Comparison of ENCODE assay signal across 13 mouse cellular contexts in the genomic region with DNA sequence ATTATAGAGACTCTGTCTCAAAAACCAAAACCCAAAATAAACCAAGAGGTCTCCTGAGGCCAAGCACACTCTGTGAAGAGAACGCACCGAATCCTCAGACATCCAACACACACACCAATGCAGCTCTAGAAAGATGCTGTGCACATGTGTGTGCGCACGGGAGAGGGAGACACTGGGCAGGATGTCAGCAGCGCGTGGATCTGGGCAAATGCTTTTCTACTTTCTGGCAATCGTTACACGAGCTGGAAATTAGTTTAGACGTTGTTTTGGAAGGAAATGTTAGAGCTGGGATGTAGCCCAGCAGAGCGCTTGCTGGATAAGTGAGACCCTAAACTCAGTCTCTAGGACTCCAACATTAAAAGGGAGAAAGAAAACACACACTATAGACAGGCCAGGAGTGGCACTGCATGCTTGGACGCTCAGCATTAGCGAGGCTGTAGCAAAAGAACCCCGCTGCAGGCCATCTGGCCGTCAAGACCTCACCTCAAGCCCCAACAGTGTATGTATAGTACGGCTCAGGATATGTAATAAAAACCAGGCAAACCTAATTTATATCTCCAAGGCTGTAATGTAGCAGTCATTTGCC. TPM values are rescaled to one million over a fixed set of nuclear protein-coding genes. Genes with fewer than 3 reads are reported as not detected.
A peak's percentile ranks its signal among the peaks of the same experiment; 100 is the strongest.
DNase-seq lines count a peak whose midpoint lies in the region; ATAC-seq and TF ChIP-seq lines count a peak whose summit lies in the region.
"Had no signal": no experiment of that assay in that cellular context is flagged by ENCODE, and none has a peak within 500 bp of the region (broad histone marks: within the 10 kb centered on the region; RNA-seq: fewer than 3 reads in every experiment).

No protein-coding gene starts in this region.

- no peak overlapping the region for H3K4me3 ChIP-seq in embryonic facial prominence, embryonic 13.5 days
- no peak overlapping the region for H3K4me3 ChIP-seq in embryonic facial prominence, embryonic 10.5 days
- no peak overlapping the region for H3K4me3 ChIP-seq in neural tube, embryonic 15.5 days (replicated peaks)
- H3K4me3 ChIP-seq in thymus, adult 2 months (ENCODE audit: control insufficient read depth, insufficient read depth, low read length) = no peak overlapping the region
- H3K4me3 ChIP-seq: stomach, embryonic 15.5 days had no signal

- no peak overlapping the region for H3K4me2 ChIP-seq in embryonic facial prominence, embryonic 13.5 days
- H3K4me2 ChIP-seq in neural tube, embryonic 15.5 days = no peak overlapping the region
- H3K4me2 ChIP-seq: heart, embryonic 11.5 days; lung, embryonic 14.5 days; stomach, embryonic 15.5 days had no signal

- 0 out of 2 replicates have a peak overlapping the region, but pooled peaks have one; percentile 8 for H3K27ac ChIP-seq in embryonic facial prominence, embryonic 13.5 days
- no peak overlapping the region for H3K27ac ChIP-seq in embryonic facial prominence, embryonic 10.5 days (replicated peaks)
- peak overlapping the region; percentile 51; the same call in 1 of the 2 replicates for H3K27ac ChIP-seq in neural tube, embryonic 15.5 days (replicated peaks)
- H3K27ac ChIP-seq in thymus, adult 2 months (ENCODE audit: control insufficient read depth, insufficient read depth, low read length) = no peak overlapping the region
- H3K27ac ChIP-seq: stomach, embryonic 15.5 days had no signal

- ATAC-seq in embryonic facial prominence, embryonic 13.5 days (ENCODE audit: insufficient number of reproducible peaks, insufficient read depth, low FRiP score, low TSS enrichment, low read depth) = no peak
- ATAC-seq in neural tube, embryonic 15.5 days (ENCODE audit: low FRiP score) = peak; percentile 53; the same call in 1 of the 2 replicates

- intact Hi-C loops in heart, postnatal 10 days (cut with DNase I) = no loop called here
- intact Hi-C loops in heart, postnatal 36 days (cut with DNase I) = no loop called here

- 54% methylated on average over 15 of the region's 15 CpGs for WGBS in embryonic facial prominence, embryonic 13.5 days
- 87% methylated on average over 15 of the region's 15 CpGs for WGBS in embryonic facial prominence, embryonic 10.5 days
- WGBS in neural tube, embryonic 15.5 days = 71% methylated on average over 15 of the region's 15 CpGs
- WGBS in thymus, adult 2 months = 91% methylated on average over 15 of the region's 15 CpGs

- H3K9me3 ChIP-seq in embryonic facial prominence, embryonic 13.5 days = no peaks in the 10 kb centered on the region
- no peaks in the 10 kb centered on the region for H3K9me3 ChIP-seq in embryonic facial prominence, embryonic 10.5 days
- no peaks in the 10 kb centered on the region for H3K9me3 ChIP-seq in neural tube, embryonic 15.5 days (replicated peaks)
- H3K9me3 ChIP-seq: G1E; stomach, embryonic 15.5 days had no signal

- no peak for TF ChIP-seq CTCF in thymus, adult 2 months (IDR thresholded peaks at IDR 0.05; ENCODE audit: borderline replicate concordance, control insufficient read depth, extremely low read depth, insufficient read depth, low read length, poor library complexity)

- no peak for DNase-seq in embryonic facial prominence, embryonic 10.5 days (ENCODE audit: low spot score)
- peak; percentile 23 to 31 for DNase-seq in heart, postnatal 10 days
- no peak for DNase-seq in heart, postnatal 36 days
- no peak for DNase-seq in neural tube, embryonic 10.5 days (ENCODE audit: extremely low spot score, low spot score)
- DNase-seq in skeletal muscle tissue, adult 2 months (ENCODE audit: low read depth, low spot score) = peak; percentile 19
- DNase-seq in thymus, adult 2 months = no peak
- DNase-seq: lung, embryonic 14.5 days; thymus, postnatal 4 days had no signal

- H3K27me3 ChIP-seq in embryonic facial prominence, embryonic 13.5 days = no peaks in the 10 kb centered on the region
- H3K27me3 ChIP-seq in embryonic facial prominence, embryonic 10.5 days (replicated peaks; ENCODE audit: low read depth, poor library complexity, severe bottlenecking) = no peaks in the 10 kb centered on the region
- H3K27me3 ChIP-seq in neural tube, embryonic 15.5 days (replicated peaks) = no peaks in the 10 kb centered on the region
- no peaks in the 10 kb centered on the region for H3K27me3 ChIP-seq in thymus, adult 2 months (ENCODE audit: control insufficient read depth, insufficient read depth, low read length)
- H3K27me3 ChIP-seq: stomach, embryonic 15.5 days had no signal

- no peak for TF ChIP-seq POLR2A in thymus, adult 2 months (IDR thresholded peaks at IDR 0.05; ENCODE audit: control insufficient read depth, extremely low read depth, insufficient read depth, low read length, poor library complexity)

- peaks cover 80% of the 10 kb centered on the region for H3K36me3 ChIP-seq in embryonic facial prominence, embryonic 13.5 days
- peaks cover 98% of the 10 kb centered on the region for H3K36me3 ChIP-seq in embryonic facial prominence, embryonic 10.5 days (replicated peaks)
- peaks cover 60% of the 10 kb centered on the region for H3K36me3 ChIP-seq in neural tube, embryonic 15.5 days
- no peaks in the 10 kb centered on the region for H3K36me3 ChIP-seq in thymus, adult 2 months (ENCODE audit: control insufficient read depth, insufficient read depth, low read length)
- H3K36me3 ChIP-seq: G1E had no signal

- H3K4me1 ChIP-seq in embryonic facial prominence, embryonic 13.5 days = peaks cover 12% of the 10 kb centered on the region
- 0 out of 2 replicates have a peak, but pooled peaks cover 2% of the 10 kb centered on the region for H3K4me1 ChIP-seq in embryonic facial prominence, embryonic 10.5 days
- 0 out of 2 replicates have a peak, but pooled peaks cover 3% of the 10 kb centered on the region for H3K4me1 ChIP-seq in neural tube, embryonic 15.5 days
- no peaks in the 10 kb centered on the region for H3K4me1 ChIP-seq in thymus, adult 2 months (replicated peaks; ENCODE audit: control insufficient read depth, insufficient read depth, low read length)
- H3K4me1 ChIP-seq: stomach, embryonic 15.5 days had no signal

- H3K9ac ChIP-seq in embryonic facial prominence, embryonic 13.5 days = no peak overlapping the region
- H3K9ac ChIP-seq in neural tube, embryonic 15.5 days (replicated peaks) = no peak overlapping the region
- H3K9ac ChIP-seq: lung, embryonic 14.5 days; stomach, embryonic 15.5 days had no signal

RNA-seq across cellular contexts. Expression of a gene that starts 44.4 kb away (rescaled TPM):
- polyA plus RNA-seq in embryonic facial prominence, embryonic 13.5 days (2015; fragmentation: Nextera tagmentation; extraction: Ambion mirVana) = 33.7 and 34.6 TPM in 2 replicates
- 32.6 and 32.7 TPM in 2 replicates for polyA plus RNA-seq in embryonic facial prominence, embryonic 10.5 days (2016; fragmentation: Nextera tagmentation; extraction: Ambion mirVana)
- 100 to 1,000 TPM in 1 of 2 experiments, 10 to 100 TPM in 1; 96.4 to 106 TPM for total RNA-seq in heart, postnatal 10 days (2021)
- total RNA-seq in heart, postnatal 36 days (2021) = 10 to 100 TPM; 54.6 to 62.5 TPM
- polyA plus RNA-seq in neural tube, embryonic 15.5 days (2015; fragmentation: Nextera tagmentation; extraction: Ambion mirVana) = 30.2 and 33.7 TPM in 2 replicates
- polyA plus RNA-seq in thymus, adult 2 months (2012; rRNA removed) = 59.2 and 62.1 TPM in 2 replicates
- total RNA-seq: G1E had no signal
- polyA plus RNA-seq: G1E had no signal

Comparison
In these comparisons a context has a peak if more than half of its experiments do, and no peak if none do; other contexts are left out.
1. H3K27ac ChIP-seq: peak in embryonic facial prominence, embryonic 13.5 days (single experiment) and neural tube, embryonic 15.5 days (single experiment); none in embryonic facial prominence, embryonic 10.5 days (single experiment) and thymus, adult 2 months (single experiment).
2. DNase-seq: peak in heart, postnatal 10 days (2 of 2) and skeletal muscle tissue, adult 2 months (single experiment); none in embryonic facial prominence, embryonic 10.5 days (single experiment), heart, postnatal 36 days (0 of 2), neural tube, embryonic 10.5 days (single experiment) and thymus, adult 2 months (single experiment).